Mouse (Mus musculus) liver, postnatal 0 days (tissue): ENCODE measurements around the gene Dgcr6. TPM values are rescaled to one million over a fixed set of nuclear protein-coding genes. Genes with fewer than 3 reads are reported as not detected.

Experiments used
- ATAC-seq: fragments of 200-750 bp; cut with Nextera tagmentation; 2 replicates; pipeline ENCODE4 v1.8.0; 2017; ENCODE audit warnings: mild to moderate bottlenecking, moderate library complexity
- DNase-seq: peaks from one replicate; pipeline ENCODE4 v3.0.0-alpha.2; 2016
- H3K27ac ChIP-seq: fragments of 300-500 bp; sonication (generic); 2 replicates; pipeline ENCODE4 v1.5.1; 2014; ENCODE audit warnings: antibody characterized with exemption, moderate library complexity, mild to moderate bottlenecking, low read depth
- H3K27me3 ChIP-seq: fragments of 300-500 bp; sonication (generic); 2 replicates; pipeline ENCODE4 v1.6.1; 2014; ENCODE audit warnings: low read length, control low read depth, mixed read lengths; ENCODE audit not compliant: insufficient read depth
- H3K36me3 ChIP-seq: fragments of 300-500 bp; sonication (generic); replicated peaks from 2 replicates; pipeline ENCODE4 v1.6.1; 2014; ENCODE audit warnings: mild to moderate bottlenecking, control low read depth, low read length, moderate library complexity, mixed read lengths; ENCODE audit not compliant: insufficient read depth
- H3K4me1 ChIP-seq: fragments of 300-500 bp; sonication (generic); 2 replicates; pipeline ENCODE4 v1.6.1; 2014; ENCODE audit warnings: antibody characterized with exemption, mild to moderate bottlenecking, control low read depth; ENCODE audit not compliant: insufficient read depth
- H3K4me2 ChIP-seq: fragments of 300-500 bp; sonication (generic); 2 replicates; pipeline ENCODE4 v1.6.1; 2014; ENCODE audit warnings: low read depth, mild to moderate bottlenecking, low read length, moderate library complexity, mixed read lengths
- H3K4me3 ChIP-seq: fragments of 300-500 bp; sonication (generic); 2 replicates; pipeline ENCODE4 v1.5.1; 2014; ENCODE audit warnings: low read depth, low read length
- H3K9ac ChIP-seq: fragments of 300-500 bp; sonication (generic); replicated peaks from 2 replicates; pipeline ENCODE4 v1.6.1; 2014; ENCODE audit warnings: mild to moderate bottlenecking, moderate library complexity
- H3K9me3 ChIP-seq: fragments of 300-500 bp; sonication (generic); 2 replicates; pipeline ENCODE4 v1.6.1; 2016; ENCODE audit warnings: mild to moderate bottlenecking, control low read depth, low read length, mixed read lengths
- CTCF ChIP-seq: sonication (generic); IDR thresholded peaks from 2 replicates; pipeline ENCODE4 v1.5.1; 2016; ENCODE audit warnings: antibody characterized with exemption, low read depth
- EP300 ChIP-seq: IDR thresholded peaks from 2 replicates; pipeline ENCODE4 v1.6.1; 2016; ENCODE audit warnings: antibody characterized with exemption, low read depth, mild to moderate bottlenecking
- WGBS: fragments of 180-500 bp; shearing (Covaris S2); extraction: QIAGEN DNeasy Blood & Tissue Kit; methylation state at CpG from one replicate; pipeline ENCODE4 v1.1.7; 2014; ENCODE audit not compliant: insufficient replicate concordance; 5-methylcytosine and 5-hydroxymethylcytosine counted together
- polyA plus RNA-seq: library from polyadenylated mRNA; unstranded; fragments of >200 nt; fragmentation: Nextera tagmentation; extraction: Ambion mirVana; gene quantifications from 2 replicates; pipeline ENCODE4 v1.2.1, GENCODE M21; 2015

The Dgcr6 gene
- polyA plus RNA-seq, 1 experiment from 2014 or later = 23.2 TPM

DNA sequence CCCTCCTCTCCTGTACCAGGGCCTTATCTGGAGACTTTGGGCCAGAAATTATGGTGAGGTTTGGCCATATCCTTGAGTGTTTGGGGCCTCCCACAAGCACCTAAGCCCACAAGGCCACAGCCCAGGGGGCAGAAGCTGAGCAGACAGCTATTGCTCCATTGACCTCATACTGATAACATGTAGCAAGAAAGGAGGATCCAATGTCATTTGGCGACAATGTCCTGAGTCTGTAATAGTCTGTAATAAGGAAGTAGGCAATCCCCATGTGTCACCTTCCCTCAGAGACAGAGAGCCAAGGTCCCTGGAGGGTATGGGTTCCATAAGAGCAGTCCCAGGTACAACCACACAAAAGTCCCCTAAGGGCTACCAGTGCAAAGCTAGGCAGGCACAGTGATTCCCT, 29.6 kb downstream of the Dgcr6 start:
- ATAC-seq = no peak
- H3K9ac ChIP-seq = no peak overlapping the region

DNA sequence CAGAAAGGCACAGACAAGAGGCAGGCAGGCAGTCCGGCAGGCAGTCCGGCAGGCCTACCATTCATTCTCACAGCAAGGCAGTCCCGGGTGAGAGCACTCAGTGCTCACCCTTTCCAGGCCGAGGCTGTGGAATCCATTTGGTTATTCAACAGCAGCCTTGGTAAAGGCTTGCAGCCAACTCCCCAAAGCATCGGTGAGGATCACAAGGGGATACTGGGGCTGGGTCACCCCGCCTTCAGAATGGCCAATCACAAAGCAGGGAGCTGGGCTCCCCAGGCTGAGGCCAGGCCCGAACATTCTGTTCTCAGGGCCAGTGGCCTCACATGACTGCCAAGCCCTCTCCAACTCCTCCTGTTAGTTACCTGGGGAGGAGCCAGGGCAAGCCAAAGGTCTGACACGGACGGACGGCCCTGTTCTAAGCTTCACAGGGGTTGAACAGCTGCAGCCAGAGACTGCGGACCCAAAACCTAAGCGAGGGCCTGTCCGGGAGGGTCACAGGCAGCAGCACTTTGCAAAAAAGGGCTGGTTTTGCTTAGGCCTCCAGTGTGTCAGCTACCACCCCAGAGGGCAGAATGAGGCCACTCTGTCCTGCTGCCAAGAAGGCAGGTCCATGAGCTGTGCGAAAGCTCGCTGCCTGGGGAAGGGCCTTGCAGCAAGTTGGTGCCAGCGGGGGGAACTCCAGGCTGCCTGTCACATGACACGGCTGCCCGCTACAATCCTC, 30.7 kb downstream of the Dgcr6 start:
- H3K4me1 ChIP-seq = peaks cover 13% of the 10 kb centered on the region
- H3K27me3 ChIP-seq = no peaks in the 10 kb centered on the region
- H3K9me3 ChIP-seq = no peaks in the 10 kb centered on the region
- H3K9ac ChIP-seq = no peak overlapping the region
- TF ChIP-seq CTCF (no peak), EP300 (no peak)
- no peak overlapping the region for H3K4me3 ChIP-seq
- 84% methylated on average over 18 of the region's 18 CpGs for WGBS
- no peak overlapping the region for H3K27ac ChIP-seq
- no peak overlapping the region for H3K4me2 ChIP-seq
- no peak for DNase-seq
- H3K36me3 ChIP-seq = peaks cover 3% of the 10 kb centered on the region; the same call in 1 of the 2 replicates
- peak; percentile 70 for ATAC-seq

More for the DNA sequence above, 29.6 kb downstream of the Dgcr6 start:
- 60% methylated on average over 1 of the region's 1 CpGs for WGBS
- TF ChIP-seq CTCF (no peak), EP300 (no peak)
- Histone ChIP-seq H3K27me3 (no peaks in the 10 kb centered on the region), H3K4me1 (peaks cover 7% of the 10 kb centered on the region), H3K36me3 (peaks cover 3% of the 10 kb centered on the region; the same call in 1 of the 2 replicates), H3K9me3 (no peaks in the 10 kb centered on the region), H3K4me3 (no peak overlapping the region), H3K4me2 (no peak overlapping the region), H3K27ac (no peak overlapping the region)
- no peak for DNase-seq

DNA sequence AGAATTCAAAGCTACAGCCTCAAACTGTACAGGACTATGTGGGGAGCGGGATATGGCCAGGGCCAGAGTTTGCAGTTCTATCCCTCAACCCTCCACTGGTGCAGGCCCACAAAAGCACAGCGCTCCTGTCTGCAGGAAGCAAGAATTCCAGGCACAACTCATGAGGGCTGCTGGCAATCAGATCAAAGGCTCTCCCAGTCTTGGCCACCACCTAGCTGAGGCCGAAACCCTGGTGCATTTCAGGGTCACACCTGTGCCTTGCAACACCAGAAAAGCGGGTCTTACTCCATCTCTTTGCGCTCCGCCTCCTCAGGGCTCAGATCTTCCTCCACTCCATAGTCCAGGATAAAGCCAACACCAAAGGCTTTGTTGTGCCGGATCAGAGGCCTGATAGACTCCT, 31.6 kb downstream of the Dgcr6 start:
- Histone ChIP-seq H3K4me3 (no peak overlapping the region), H3K4me1 (peaks cover 22% of the 10 kb centered on the region), H3K4me2 (no peak overlapping the region), H3K9me3 (no peaks in the 10 kb centered on the region), H3K36me3 (no peaks in the 10 kb centered on the region), H3K27me3 (no peaks in the 10 kb centered on the region), H3K9ac (no peak overlapping the region), H3K27ac (no peak overlapping the region)
- WGBS = 82% methylated on average over 7 of the region's 7 CpGs
- DNase-seq (no peak), ATAC-seq (no peak)
- TF ChIP-seq CTCF (no peak), EP300 (no peak)

GRCm38 (mm10) chr16:18087101-18087500, 34.4 kb downstream of the Dgcr6 start:
- no peak overlapping the region for H3K9ac ChIP-seq
- no peak overlapping the region for H3K27ac ChIP-seq
- H3K4me3 ChIP-seq = no peak overlapping the region
- no peaks in the 10 kb centered on the region for H3K36me3 ChIP-seq
- no peaks in the 10 kb centered on the region for H3K9me3 ChIP-seq
- WGBS = 70% methylated on average over 5 of the region's 5 CpGs
- H3K4me1 ChIP-seq = peaks cover 21% of the 10 kb centered on the region
- no peaks in the 10 kb centered on the region for H3K27me3 ChIP-seq
- H3K4me2 ChIP-seq = no peak overlapping the region
- TF ChIP-seq EP300 = no peak
- TF ChIP-seq CTCF = no peak
- ATAC-seq (no peak), DNase-seq (no peak)

DNA sequence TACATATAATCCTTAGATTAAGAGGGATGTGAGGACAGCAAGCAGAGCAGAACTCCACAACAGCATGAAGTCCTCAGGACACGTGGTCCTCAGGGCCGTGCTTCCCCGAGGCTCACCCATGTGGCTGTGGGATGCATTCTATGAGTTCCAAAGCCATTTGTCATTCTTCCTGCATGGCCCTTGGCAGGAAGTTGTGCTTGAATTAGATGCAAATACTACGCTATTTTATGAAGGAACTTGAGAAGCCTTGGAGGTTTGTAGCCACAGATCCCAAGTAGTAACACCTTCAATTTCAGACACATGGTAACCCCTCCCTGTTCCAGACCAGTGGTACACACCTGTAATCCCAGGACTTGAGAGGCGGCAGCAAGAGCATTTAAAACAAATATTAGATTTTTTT, 43.7 kb downstream of the Dgcr6 start:
- H3K9me3 ChIP-seq = no peaks in the 10 kb centered on the region
- ATAC-seq = no peak
- no peak overlapping the region for H3K4me2 ChIP-seq
- H3K4me1 ChIP-seq = no peaks in the 10 kb centered on the region
- no peak for DNase-seq
- H3K27me3 ChIP-seq = no peaks in the 10 kb centered on the region
- H3K36me3 ChIP-seq = no peaks in the 10 kb centered on the region
- TF ChIP-seq EP300 (no peak), CTCF (no peak)
- H3K4me3 ChIP-seq = no peak overlapping the region
- WGBS = 47% methylated on average over 5 of the region's 5 CpGs
- no peak overlapping the region for H3K27ac ChIP-seq
- H3K9ac ChIP-seq = no peak overlapping the region

- Histone ChIP-seq H3K27ac (no peak overlapping the region), H3K4me2 (no peak overlapping the region), H3K9me3 (no peaks in the 10 kb centered on the region), H3K9ac (no peak overlapping the region), H3K4me1 (no peaks in the 10 kb centered on the region), H3K27me3 (no peaks in the 10 kb centered on the region), H3K4me3 (no peak overlapping the region), H3K36me3 (no peaks in the 10 kb centered on the region)
- ATAC-seq = no peak
- TF ChIP-seq CTCF (no peak), EP300 (no peak)
- 70% methylated on average over 4 of the region's 4 CpGs for WGBS
- DNase-seq = no peak
Measured at GRCm38 (mm10) chr16:18102816-18103215, 50.2 kb downstream of the Dgcr6 start.
